ENCODE assay signal across 11 mouse cellular contexts in genomic region chr14:55518897-55519296, GRCm38 (mm10). TPM values are rescaled to one million over a fixed set of nuclear protein-coding genes. Genes with fewer than 3 reads are reported as not detected.
DNase-seq lines count a peak whose midpoint lies in the region; ATAC-seq lines count a peak whose summit lies in the region.
"Had no signal": no experiment of that assay in that cellular context is flagged by ENCODE, and none has a peak within 500 bp of the region (broad histone marks: within the 10 kb centered on the region; RNA-seq: fewer than 3 reads in every experiment).

No protein-coding gene starts in this region.

- H3K4me3 ChIP-seq in forebrain, embryonic 15.5 days, result no peak overlapping the region
- no peak overlapping the region for H3K4me3 ChIP-seq in neural tube, embryonic 11.5 days (ENCODE audit: low read depth, low read length)
- H3K4me3 ChIP-seq in intestine, embryonic 15.5 days (replicated peaks), result no peak overlapping the region

- no peak overlapping the region for H3K9ac ChIP-seq in forebrain, embryonic 15.5 days (replicated peaks)
- no peak overlapping the region for H3K9ac ChIP-seq in neural tube, embryonic 11.5 days (ENCODE audit: low read length)
- no peak overlapping the region for H3K9ac ChIP-seq in intestine, embryonic 15.5 days

- WGBS in forebrain, embryonic 15.5 days, result 60% methylated on average over 2 of the region's 2 CpGs
- WGBS in neural tube, embryonic 11.5 days, result 39% methylated on average over 2 of the region's 2 CpGs
- 44% methylated on average over 2 of the region's 2 CpGs for WGBS in intestine, embryonic 15.5 days

- no peaks in the 10 kb centered on the region; the same call in 1 of the 2 replicates for H3K27me3 ChIP-seq in forebrain, embryonic 15.5 days
- peaks cover 4% of the 10 kb centered on the region; the same call in 1 of the 2 replicates for H3K27me3 ChIP-seq in neural tube, embryonic 11.5 days (ENCODE audit: control insufficient read depth, insufficient read depth, low read length)
- H3K27me3 ChIP-seq in intestine, embryonic 15.5 days (replicated peaks), result peaks cover 35% of the 10 kb centered on the region

- peak; percentile 89 for DNase-seq in brain, adult 2 months (ENCODE audit: low read depth, low spot score)
- DNase-seq in layer of hippocampus, adult 9-11 months, result peak; percentile 83
- peak; percentile 64 for DNase-seq in neural tube, embryonic 11.5 days (ENCODE audit: low spot score)
- DNase-seq in adrenal gland, postnatal 36 days, result no peak
- DNase-seq in liver, result no peak
- DNase-seq: kidney, postnatal 25 days; lung, adult 18-20 months had no signal

- no peak overlapping the region for H3K4me2 ChIP-seq in forebrain, embryonic 15.5 days (replicated peaks)
- H3K4me2 ChIP-seq in neural tube, embryonic 11.5 days (ENCODE audit: low read depth), result no peak overlapping the region
- H3K4me2 ChIP-seq in intestine, embryonic 15.5 days (replicated peaks), result no peak overlapping the region

- ATAC-seq in forebrain, embryonic 15.5 days (replicated peaks), result peak; percentile 18; the same call in 1 of the 2 replicates
- ATAC-seq in neural tube, embryonic 11.5 days (ENCODE audit: insufficient read depth, low FRiP score, low TSS enrichment), result peak; percentile 85
- no peak for ATAC-seq in erythroblast, adult 5-6 weeks (replicated peaks; ENCODE audit: low FRiP score, poor library complexity, severe bottlenecking)
- no peak for ATAC-seq in intestine, embryonic 15.5 days

- no peaks in the 10 kb centered on the region for H3K9me3 ChIP-seq in forebrain, embryonic 15.5 days
- no peaks in the 10 kb centered on the region for H3K9me3 ChIP-seq in neural tube, embryonic 11.5 days (ENCODE audit: control insufficient read depth, low read length)
- no peaks in the 10 kb centered on the region for H3K9me3 ChIP-seq in intestine, embryonic 15.5 days

- H3K36me3 ChIP-seq in forebrain, embryonic 15.5 days, result no peaks in the 10 kb centered on the region
- H3K36me3 ChIP-seq in neural tube, embryonic 11.5 days (ENCODE audit: control insufficient read depth, insufficient read depth, low read length), result no peaks in the 10 kb centered on the region
- H3K36me3 ChIP-seq in intestine, embryonic 15.5 days, result no peaks in the 10 kb centered on the region

- peaks cover 19% of the 10 kb centered on the region for H3K4me1 ChIP-seq in forebrain, embryonic 15.5 days
- peaks cover 18% of the 10 kb centered on the region for H3K4me1 ChIP-seq in neural tube, embryonic 11.5 days (ENCODE audit: control insufficient read depth, insufficient read depth, low read length)
- H3K4me1 ChIP-seq in intestine, embryonic 15.5 days (replicated peaks), result peaks cover 10% of the 10 kb centered on the region

- no peak overlapping the region for H3K27ac ChIP-seq in forebrain, embryonic 15.5 days (replicated peaks)
- H3K27ac ChIP-seq in neural tube, embryonic 11.5 days (ENCODE audit: low read depth, low read length), result 0 out of 2 replicates have a peak overlapping the region, but pooled peaks have one; percentile 20
- H3K27ac ChIP-seq in intestine, embryonic 15.5 days, result no peak overlapping the region

RNA-seq across cellular contexts. Expression of gene Nrl, which starts 5.9 kb away (rescaled TPM):
- polyA plus RNA-seq in forebrain, embryonic 15.5 days (2015; fragmentation: Nextera tagmentation; extraction: Ambion mirVana), result 0.09 and 0.11 TPM in 2 replicates
- polyA plus RNA-seq in neural tube, embryonic 11.5 days (2014; fragmentation: Nextera tagmentation; extraction: Ambion mirVana), result not detected in 2 replicates
- not detected for total RNA-seq in adrenal gland, postnatal 36 days (2021)
- 0.19 and 0.42 TPM in 2 replicates for total RNA-seq in erythroblast, adult 5-6 weeks (2015; ENCODE audit: low replicate concordance)
- 0.42 TPM in 1 of 2 replicates, not detected in the other for total RNA-seq in erythroblast, adult 5-6 weeks (2017; ENCODE audit: low replicate concordance)
- not detected in 2 replicates for polyA plus RNA-seq in intestine, embryonic 15.5 days (2015; fragmentation: Nextera tagmentation; extraction: Ambion mirVana)

RNA-seq across cellular contexts. Expression of gene Cpne6, which starts 8.7 kb away (rescaled TPM):
- 9.1 and 10.3 TPM in 2 replicates for polyA plus RNA-seq in forebrain, embryonic 15.5 days (2015; fragmentation: Nextera tagmentation; extraction: Ambion mirVana)
- 0.99 and 1.7 TPM in 2 replicates for polyA plus RNA-seq in neural tube, embryonic 11.5 days (2014; fragmentation: Nextera tagmentation; extraction: Ambion mirVana)
- total RNA-seq in adrenal gland, postnatal 36 days (2021), result not detected
- not detected in 2 replicates for total RNA-seq in erythroblast, adult 5-6 weeks (2015; ENCODE audit: low replicate concordance)
- total RNA-seq in erythroblast, adult 5-6 weeks (2017; ENCODE audit: low replicate concordance), result not detected in 2 replicates
- polyA plus RNA-seq in intestine, embryonic 15.5 days (2015; fragmentation: Nextera tagmentation; extraction: Ambion mirVana), result 0.25 and 0.40 TPM in 2 replicates
- total RNA-seq: CH12.LX had no signal

RNA-seq across cellular contexts. Expression of gene Pck2, which starts 21.2 kb away (rescaled TPM):
- 18.2 and 25.1 TPM in 2 replicates for polyA plus RNA-seq in forebrain, embryonic 15.5 days (2015; fragmentation: Nextera tagmentation; extraction: Ambion mirVana)
- polyA plus RNA-seq in neural tube, embryonic 11.5 days (2014; fragmentation: Nextera tagmentation; extraction: Ambion mirVana), result 14.5 and 14.7 TPM in 2 replicates
- total RNA-seq in adrenal gland, postnatal 36 days (2021), result 10 to 100 TPM; 29.4 to 39.9 TPM
- 20.4 and 28.6 TPM in 2 replicates for total RNA-seq in erythroblast, adult 5-6 weeks (2015; ENCODE audit: low replicate concordance)
- 60.3 and 66.5 TPM in 2 replicates for total RNA-seq in erythroblast, adult 5-6 weeks (2017; ENCODE audit: low replicate concordance)
- polyA plus RNA-seq in intestine, embryonic 15.5 days (2015; fragmentation: Nextera tagmentation; extraction: Ambion mirVana), result 48.8 and 50.8 TPM in 2 replicates

RNA-seq across cellular contexts. Expression of gene Carmil3, which starts 28.4 kb away (rescaled TPM):
- 30.2 and 33.4 TPM in 2 replicates for polyA plus RNA-seq in forebrain, embryonic 15.5 days (2015; fragmentation: Nextera tagmentation; extraction: Ambion mirVana)
- polyA plus RNA-seq in neural tube, embryonic 11.5 days (2014; fragmentation: Nextera tagmentation; extraction: Ambion mirVana), result 9.4 and 9.5 TPM in 2 replicates
- 1 to 10 TPM; 3.6 to 4.6 TPM for total RNA-seq in adrenal gland, postnatal 36 days (2021)
- total RNA-seq in erythroblast, adult 5-6 weeks (2015; ENCODE audit: low replicate concordance), result not detected in 2 replicates
- not detected in 2 replicates for total RNA-seq in erythroblast, adult 5-6 weeks (2017; ENCODE audit: low replicate concordance)
- polyA plus RNA-seq in intestine, embryonic 15.5 days (2015; fragmentation: Nextera tagmentation; extraction: Ambion mirVana), result 2.2 and 2.4 TPM in 2 replicates

RNA-seq across cellular contexts. Expression of gene Dhrs4, which starts 40.3 kb away (rescaled TPM):
- 49.6 and 60.0 TPM in 2 replicates for polyA plus RNA-seq in forebrain, embryonic 15.5 days (2015; fragmentation: Nextera tagmentation; extraction: Ambion mirVana)
- 33.2 and 36.5 TPM in 2 replicates for polyA plus RNA-seq in neural tube, embryonic 11.5 days (2014; fragmentation: Nextera tagmentation; extraction: Ambion mirVana)
- total RNA-seq in adrenal gland, postnatal 36 days (2021), result 10 to 100 TPM; 90.2 to 91.6 TPM
- 12.7 and 16.9 TPM in 2 replicates for total RNA-seq in erythroblast, adult 5-6 weeks (2015; ENCODE audit: low replicate concordance)
- 9.8 and 19.1 TPM in 2 replicates for total RNA-seq in erythroblast, adult 5-6 weeks (2017; ENCODE audit: low replicate concordance)
- polyA plus RNA-seq in intestine, embryonic 15.5 days (2015; fragmentation: Nextera tagmentation; extraction: Ambion mirVana), result 137 and 139 TPM in 2 replicates

Comparison
In these comparisons a context has a peak if more than half of its experiments do, and no peak if none do; other contexts are left out.
1. DNase-seq: peak in brain, adult 2 months (single experiment), layer of hippocampus, adult 9-11 months (single experiment) and neural tube, embryonic 11.5 days (single experiment); none in adrenal gland, postnatal 36 days (0 of 2) and liver (single experiment).
2. ATAC-seq: peak in forebrain, embryonic 15.5 days (single experiment) and neural tube, embryonic 11.5 days (single experiment); none in erythroblast, adult 5-6 weeks (single experiment) and intestine, embryonic 15.5 days (single experiment).